Mouse (Mus musculus) kidney, adult 2 months (tissue): ENCODE measurements at regions not wholly inside any gene's neighbourhood (a gene's known extent, or its start where the extent isn't known, plus 50 kb on each side); places are given as distances from the start of the nearest gene placed in this dataset.

Experiments used
- CTCF ChIP-seq: fragments of 200-500 bp; conservative IDR thresholded peaks from 2 replicates; pipeline ENCODE4 v1.5.1; 2011; ENCODE audit warnings: low read depth, mild to moderate bottlenecking, control low read depth, low read length, moderate library complexity, mixed read lengths; ENCODE audit not compliant: insufficient read depth, insufficient read length
- POLR2A ChIP-seq: fragments of 200-500 bp; IDR thresholded peaks from one replicate; pipeline ENCODE4 v1.6.1; 2011; ENCODE audit warnings: low read depth, low read length, control low read depth

GRCm38 (mm10) chr7:125393228-125393627 is 51.2 kb upstream of the Kdm8 start:
- TF ChIP-seq POLR2A, result no peak
- no peak for TF ChIP-seq CTCF
